In genomic region chr13:21917040-21917439, GRCm38 (mm10) we compare ENCODE assay signal across 8 mouse cellular contexts. TPM values are rescaled to one million over a fixed set of nuclear protein-coding genes. Genes with fewer than 3 reads are reported as not detected.
DNase-seq lines count a peak whose midpoint lies in the region; ATAC-seq and TF ChIP-seq lines count a peak whose summit lies in the region.

No protein-coding gene starts in this region.

- peak; percentile 67 for DNase-seq in c-Kit-positive CD71-negative TER-119-negative erythroid progenitor cells, embryonic 14.5 days (ENCODE audit: low read depth)
- no peak for DNase-seq in hindbrain, postnatal 0 days (ENCODE audit: low spot score)
- DNase-seq in layer of hippocampus, adult 8-10 months (ENCODE audit: low spot score in 2 of 2) = no peak
- DNase-seq in right cerebral cortex, postnatal 36 days (ENCODE audit: low spot score in 2 of 2) = no peak
- DNase-seq in urinary bladder, postnatal 4 days (ENCODE audit: low spot score in 2 of 2) = no peak

- H3K27ac ChIP-seq in hindbrain, postnatal 0 days = no peak overlapping the region
- no peak overlapping the region for H3K27ac ChIP-seq in neural tube, embryonic 12.5 days

- peaks cover 53% of the 10 kb centered on the region for H3K4me1 ChIP-seq in megakaryocyte, embryonic 14.5 days
- H3K4me1 ChIP-seq in hindbrain, postnatal 0 days (ENCODE audit: insufficient read depth, low read length) = no peaks in the 10 kb centered on the region
- H3K4me1 ChIP-seq in neural tube, embryonic 12.5 days = peaks cover 6% of the 10 kb centered on the region

- 10% methylated on average over 13 of the region's 13 CpGs for WGBS in hindbrain, postnatal 0 days
- 3% methylated on average over 13 of the region's 13 CpGs for WGBS in neural tube, embryonic 12.5 days

- TF ChIP-seq CTCF in hindbrain, postnatal 0 days (IDR thresholded peaks at IDR 0.05; ENCODE audit: low read depth) = no peak

- ATAC-seq in megakaryocyte, adult 5-6 weeks (ENCODE audit: poor library complexity, severe bottlenecking) = no peak
- ATAC-seq in hindbrain, postnatal 0 days = no peak
- ATAC-seq in neural tube, embryonic 12.5 days (ENCODE audit: low FRiP score, low read depth) = no peak

- H3K36me3 ChIP-seq in megakaryocyte, embryonic 14.5 days (replicated peaks; ENCODE audit: low read length) = no peaks in the 10 kb centered on the region
- H3K36me3 ChIP-seq in hindbrain, postnatal 0 days (ENCODE audit: insufficient read depth, low read length) = no peaks in the 10 kb centered on the region
- no peaks in the 10 kb centered on the region for H3K36me3 ChIP-seq in neural tube, embryonic 12.5 days

- H3K4me3 ChIP-seq in megakaryocyte, embryonic 14.5 days (replicated peaks) = peak overlapping the region; percentile 24
- no peak overlapping the region for H3K4me3 ChIP-seq in hindbrain, postnatal 0 days (ENCODE audit: low read length)
- no peak overlapping the region for H3K4me3 ChIP-seq in neural tube, embryonic 12.5 days

- H3K4me2 ChIP-seq in hindbrain, postnatal 0 days (ENCODE audit: low read depth, low read length) = 0 out of 2 replicates have a peak overlapping the region, but pooled peaks have one; percentile 59
- H3K4me2 ChIP-seq in neural tube, embryonic 12.5 days (replicated peaks) = peak overlapping the region; percentile 64

- H3K9ac ChIP-seq in hindbrain, postnatal 0 days (replicated peaks; ENCODE audit: low read length) = no peak overlapping the region
- no peak overlapping the region for H3K9ac ChIP-seq in neural tube, embryonic 12.5 days

- no peaks in the 10 kb centered on the region for H3K9me3 ChIP-seq in megakaryocyte, embryonic 14.5 days
- H3K9me3 ChIP-seq in hindbrain, postnatal 0 days (ENCODE audit: low read length) = no peaks in the 10 kb centered on the region
- H3K9me3 ChIP-seq in neural tube, embryonic 12.5 days = no peaks in the 10 kb centered on the region

- peaks cover 9% of the 10 kb centered on the region for H3K27me3 ChIP-seq in megakaryocyte, embryonic 14.5 days (replicated peaks)
- peaks cover 29% of the 10 kb centered on the region for H3K27me3 ChIP-seq in hindbrain, postnatal 0 days (ENCODE audit: insufficient read depth, low read length)
- peaks cover 28% of the 10 kb centered on the region for H3K27me3 ChIP-seq in neural tube, embryonic 12.5 days (replicated peaks)

RNA-seq across cellular contexts. Expression of gene Zfp184, which starts 27.9 kb away (rescaled TPM):
- polyA plus RNA-seq in megakaryocyte, embryonic 14.5 days (2012; ENCODE audit: insufficient read depth, low replicate concordance) = not detected in 2 replicates
- total RNA-seq in megakaryocyte, adult 5-6 weeks (2015) = 0.23 and 0.36 TPM in 2 replicates
- total RNA-seq in megakaryocyte, adult 5-6 weeks (2017) = 0.65 TPM in 1 of 2 replicates, not detected in the other
- 9.3 and 13.5 TPM in 2 replicates for total RNA-seq in hindbrain, postnatal 0 days (2014; rRNA removed)
- polyA plus RNA-seq in hindbrain, postnatal 0 days (2015; fragmentation: Nextera tagmentation; extraction: Ambion mirVana) = 7.8 and 9.6 TPM in 2 replicates
- 19.1 and 19.4 TPM in 2 replicates for polyA plus RNA-seq in neural tube, embryonic 12.5 days (2016; fragmentation: Nextera tagmentation; extraction: Ambion mirVana)
- 1 to 10 TPM; 1.9 to 4.5 (median 2.9) TPM for total RNA-seq in layer of hippocampus, adult 8-10 months (2022)
